Mouse (Mus musculus): ENCODE results near the gene Id2. TPM values are rescaled to one million over a fixed set of nuclear protein-coding genes. Genes with fewer than 3 reads are reported as not detected.

Gene Id2
- total and polyA plus RNA-seq, 3 experiments = 9.3 to 26.7 (median 11.9) TPM

DNA sequence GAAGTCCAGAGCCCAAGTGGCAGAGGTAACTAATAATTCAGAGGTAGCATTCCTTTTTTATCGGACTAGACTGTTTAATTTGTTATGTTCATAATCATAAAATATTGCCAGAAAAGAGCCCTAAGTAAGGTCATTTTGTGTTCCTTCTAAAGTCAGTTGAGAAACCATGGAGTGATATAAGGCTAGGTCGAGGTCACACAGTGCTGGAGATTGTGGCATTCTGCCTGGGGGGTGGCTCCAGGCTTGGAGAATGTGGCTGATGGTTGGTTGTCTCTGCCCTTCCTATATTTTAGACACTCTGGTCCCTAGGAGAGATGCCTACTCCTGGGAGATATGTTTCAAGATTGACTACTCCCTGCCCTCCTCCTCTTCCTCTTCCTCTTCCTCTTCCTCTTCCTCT, 16.4 kb upstream of the Id2 start:
- no peaks in the 10 kb centered on the region for H3K79me2 ChIP-seq (replicated peaks; ENCODE audit: control insufficient read depth, insufficient read depth, low read length)
- WGBS = 77% methylated on average over 2 of the region's 2 CpGs
- H3K36me3 ChIP-seq (ENCODE audit: control insufficient read depth, insufficient read depth, low read length) = no peaks in the 10 kb centered on the region
- H3K9ac ChIP-seq (ENCODE audit: low read depth, low read length) = no peak overlapping the region
- no peak for DNase-seq
- peaks cover 7% of the 10 kb centered on the region for H3K4me1 ChIP-seq (ENCODE audit: control insufficient read depth, insufficient read depth, low read length)
- no peaks in the 10 kb centered on the region for H3K27me3 ChIP-seq (ENCODE audit: control insufficient read depth, insufficient read depth, low read length)
- no peak overlapping the region for H3K27ac ChIP-seq
- no peak overlapping the region for H3K4me3 ChIP-seq
- TF ChIP-seq EP300 (IDR thresholded peaks at IDR 0.05; ENCODE audit: insufficient read depth, low read depth, low read length) = no peak
- TF ChIP-seq CTCF (IDR thresholded peaks at IDR 0.05) = no peak
- no peak for TF ChIP-seq POLR2A (IDR thresholded peaks at IDR 0.05; ENCODE audit: insufficient read depth, low read depth, low read length)
- intact Hi-C loops (cut with DNase I) = no loop called here

DNA sequence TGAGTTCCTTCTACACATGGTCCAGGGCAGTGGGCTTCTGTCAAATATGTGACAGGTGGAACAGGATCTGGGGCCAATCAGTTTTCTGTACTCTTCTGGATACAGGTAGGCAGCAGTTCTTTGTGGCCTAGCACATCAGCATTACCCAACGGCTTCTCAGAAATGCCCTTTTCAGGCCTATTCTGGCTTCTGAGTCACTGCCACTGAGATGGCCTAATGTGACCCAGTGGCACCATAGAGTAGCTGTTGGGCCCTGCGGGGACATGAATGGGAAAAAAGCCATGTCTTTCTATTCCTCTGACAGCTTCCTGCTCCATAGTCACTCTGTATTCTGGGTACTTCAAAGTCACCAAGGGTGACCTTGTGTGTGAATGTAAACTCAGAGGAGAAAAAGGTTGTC, 15.9 kb upstream of the Id2 start:
- intact Hi-C loops (cut with DNase I) = no loop called here
- Histone ChIP-seq H3K9ac (ENCODE audit: low read depth, low read length) (no peak overlapping the region), H3K27me3 (ENCODE audit: control insufficient read depth, insufficient read depth, low read length) (no peaks in the 10 kb centered on the region), H3K4me1 (ENCODE audit: control insufficient read depth, insufficient read depth, low read length) (peaks cover 3% of the 10 kb centered on the region), H3K79me2 (replicated peaks; ENCODE audit: control insufficient read depth, insufficient read depth, low read length) (no peaks in the 10 kb centered on the region), H3K4me3 (no peak overlapping the region), H3K36me3 (ENCODE audit: control insufficient read depth, insufficient read depth, low read length) (no peaks in the 10 kb centered on the region), H3K27ac (no peak overlapping the region)
- DNase-seq = no peak
- TF ChIP-seq POLR2A (IDR thresholded peaks at IDR 0.05; ENCODE audit: insufficient read depth, low read depth, low read length) = no peak
- no peak for TF ChIP-seq CTCF (IDR thresholded peaks at IDR 0.05)
- TF ChIP-seq EP300 (IDR thresholded peaks at IDR 0.05; ENCODE audit: insufficient read depth, low read depth, low read length) = no peak
- 91% methylated on average over 2 of the region's 2 CpGs for WGBS

DNA sequence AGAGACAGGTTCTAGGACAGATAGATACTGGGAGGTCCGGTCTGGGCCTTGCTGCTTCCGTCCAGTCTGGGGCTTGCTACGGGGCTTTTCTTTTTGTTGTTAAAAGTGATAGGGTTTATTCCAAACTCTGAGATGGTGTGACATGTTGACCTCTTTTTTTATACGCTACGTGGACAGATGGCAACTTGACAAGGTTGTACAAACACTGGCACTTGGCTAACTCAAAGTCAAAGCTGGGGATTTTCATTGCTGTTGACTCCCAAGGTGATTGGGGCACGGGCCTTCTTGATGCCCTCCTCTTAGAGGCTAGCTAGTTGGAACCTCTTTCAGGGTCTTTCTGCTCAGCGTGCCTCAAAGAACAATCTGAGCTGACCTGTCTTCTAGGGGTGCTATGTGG, 13.7 kb upstream of the Id2 start:
- no peaks in the 10 kb centered on the region for H3K36me3 ChIP-seq (ENCODE audit: control insufficient read depth, insufficient read depth, low read length)
- H3K27ac ChIP-seq = peak overlapping the region; percentile 55; the same call in 1 of the 2 replicates
- no peak overlapping the region for H3K9ac ChIP-seq (ENCODE audit: low read depth, low read length)
- peaks cover 3% of the 10 kb centered on the region for H3K4me1 ChIP-seq (ENCODE audit: control insufficient read depth, insufficient read depth, low read length)
- 58% methylated on average over 7 of the region's 7 CpGs for WGBS
- no peak for DNase-seq
- H3K27me3 ChIP-seq (ENCODE audit: control insufficient read depth, insufficient read depth, low read length) = no peaks in the 10 kb centered on the region
- H3K4me3 ChIP-seq = no peak overlapping the region
- intact Hi-C loops (cut with DNase I) = no loop called here
- no peaks in the 10 kb centered on the region for H3K79me2 ChIP-seq (replicated peaks; ENCODE audit: control insufficient read depth, insufficient read depth, low read length)
- TF ChIP-seq POLR2A (IDR thresholded peaks at IDR 0.05; ENCODE audit: insufficient read depth, low read depth, low read length) (no peak), EP300 (IDR thresholded peaks at IDR 0.05; ENCODE audit: insufficient read depth, low read depth, low read length) (no peak), CTCF (IDR thresholded peaks at IDR 0.05) (no peak)

DNA sequence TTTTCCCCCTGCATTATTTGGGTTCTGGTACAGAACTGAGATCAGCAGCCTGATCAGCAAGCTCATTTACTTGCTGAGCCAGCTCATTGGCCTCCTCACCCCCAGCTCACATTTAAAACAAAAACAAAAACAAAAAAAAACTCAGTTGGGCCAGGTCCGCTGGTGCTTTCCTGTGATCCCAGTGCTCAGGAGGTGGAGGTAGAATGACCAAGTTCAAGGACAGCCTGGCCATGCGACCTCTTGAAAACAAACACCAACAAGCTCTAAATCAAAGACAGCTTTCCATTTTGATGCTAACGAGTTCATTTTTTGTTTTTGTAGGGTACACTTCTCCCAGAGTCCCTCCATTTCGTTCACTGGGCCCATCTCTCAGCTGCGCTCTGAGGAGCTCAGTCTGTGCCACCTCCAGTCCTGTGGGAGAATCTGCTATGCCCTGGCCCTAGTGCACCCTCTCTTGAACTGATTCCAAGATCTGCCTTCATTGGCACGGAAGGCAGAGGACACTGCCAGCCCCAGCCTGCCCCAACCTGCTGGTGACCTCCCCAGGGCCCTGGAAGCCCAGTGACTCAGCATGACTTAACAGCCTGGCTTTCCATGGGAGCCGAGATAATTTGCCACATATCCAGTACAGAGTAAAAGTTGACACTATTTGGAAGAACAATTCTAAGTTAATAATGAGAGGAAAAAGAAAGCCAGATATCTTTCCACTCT, 13.2 kb upstream of the Id2 start:
- H3K36me3 ChIP-seq (ENCODE audit: control insufficient read depth, insufficient read depth, low read length) = no peaks in the 10 kb centered on the region
- 61% methylated on average over 7 of the region's 7 CpGs for WGBS
- H3K79me2 ChIP-seq (replicated peaks; ENCODE audit: control insufficient read depth, insufficient read depth, low read length) = no peaks in the 10 kb centered on the region
- no peak overlapping the region for H3K4me3 ChIP-seq
- TF ChIP-seq EP300 (IDR thresholded peaks at IDR 0.05; ENCODE audit: insufficient read depth, low read depth, low read length) (0 out of 2 replicates have a peak, but pooled peaks have one; percentile 48), POLR2A (IDR thresholded peaks at IDR 0.05; ENCODE audit: insufficient read depth, low read depth, low read length) (no peak)
- no peak overlapping the region for H3K9ac ChIP-seq (ENCODE audit: low read depth, low read length)
- H3K27me3 ChIP-seq (ENCODE audit: control insufficient read depth, insufficient read depth, low read length) = no peaks in the 10 kb centered on the region
- peak; percentile 46 to 61 for DNase-seq
- intact Hi-C loops (cut with DNase I) = no loop called here
- peaks cover 3% of the 10 kb centered on the region for H3K4me1 ChIP-seq (ENCODE audit: control insufficient read depth, insufficient read depth, low read length)
- H3K27ac ChIP-seq = peak overlapping the region; percentile 55; the same call in 1 of the 2 replicates

DNA sequence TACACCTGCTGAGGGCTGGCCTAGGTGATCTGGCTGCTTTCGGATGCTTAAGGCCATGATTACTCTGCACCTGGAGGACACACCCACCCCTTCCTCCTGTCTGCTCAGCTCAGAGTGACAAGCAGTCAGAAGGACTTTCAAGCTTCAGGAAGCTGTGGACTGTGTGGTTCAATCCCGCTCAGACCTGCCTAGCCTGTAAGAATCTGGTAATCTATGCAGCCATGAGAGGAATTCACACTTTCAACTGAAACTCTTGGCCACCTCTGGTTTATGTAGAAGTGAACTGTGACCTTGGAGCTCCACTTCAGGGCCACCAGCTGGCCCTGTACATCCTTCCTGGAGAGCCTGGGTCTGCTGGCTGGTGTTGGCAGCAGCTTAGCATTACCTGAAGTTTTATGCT, 11.9 kb upstream of the Id2 start:
- H3K27ac ChIP-seq = no peak overlapping the region
- WGBS = 80% methylated on average over 2 of the region's 2 CpGs
- no peak for TF ChIP-seq POLR2A (IDR thresholded peaks at IDR 0.05; ENCODE audit: insufficient read depth, low read depth, low read length)
- no peak for TF ChIP-seq CTCF (IDR thresholded peaks at IDR 0.05)
- no peak for TF ChIP-seq EP300 (IDR thresholded peaks at IDR 0.05; ENCODE audit: insufficient read depth, low read depth, low read length)
- H3K9ac ChIP-seq (ENCODE audit: low read depth, low read length) = no peak overlapping the region
- H3K36me3 ChIP-seq (ENCODE audit: control insufficient read depth, insufficient read depth, low read length) = no peaks in the 10 kb centered on the region
- intact Hi-C loops (cut with DNase I) = no loop called here
- H3K4me3 ChIP-seq = no peak overlapping the region
- H3K79me2 ChIP-seq (replicated peaks; ENCODE audit: control insufficient read depth, insufficient read depth, low read length) = no peaks in the 10 kb centered on the region
- DNase-seq = no peak
- H3K27me3 ChIP-seq (ENCODE audit: control insufficient read depth, insufficient read depth, low read length) = no peaks in the 10 kb centered on the region
- H3K4me1 ChIP-seq (ENCODE audit: control insufficient read depth, insufficient read depth, low read length) = peaks cover 3% of the 10 kb centered on the region

DNA sequence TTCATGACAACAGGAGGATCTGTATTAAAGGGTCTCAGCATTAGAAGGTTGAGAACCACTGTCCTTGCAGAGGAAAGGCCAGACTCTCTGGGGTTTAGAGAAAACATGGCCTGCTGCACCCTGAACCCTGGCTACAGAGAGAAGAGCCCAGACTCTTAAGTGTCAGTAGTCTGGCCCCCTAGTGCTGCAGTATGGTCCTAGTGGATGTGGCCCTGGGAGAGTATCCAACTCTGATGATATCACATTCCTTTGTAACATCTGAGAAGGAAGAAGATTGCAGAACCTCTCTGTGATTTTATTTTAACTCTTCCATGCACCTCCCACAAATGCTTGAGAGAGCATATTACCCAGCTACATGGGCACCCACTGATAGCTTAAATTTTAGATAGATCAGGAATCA, 7.6 kb upstream of the Id2 start:
- no peak for DNase-seq
- intact Hi-C loops (cut with DNase I) = no loop called here
- TF ChIP-seq POLR2A (IDR thresholded peaks at IDR 0.05; ENCODE audit: insufficient read depth, low read depth, low read length) (no peak), CTCF (IDR thresholded peaks at IDR 0.05) (no peak), EP300 (IDR thresholded peaks at IDR 0.05; ENCODE audit: insufficient read depth, low read depth, low read length) (no peak)

More for the DNA sequence above, 7.6 kb upstream of the Id2 start:
- no peak overlapping the region for H3K9ac ChIP-seq (ENCODE audit: low read depth, low read length)
- no peaks in the 10 kb centered on the region for H3K4me1 ChIP-seq (ENCODE audit: control insufficient read depth, insufficient read depth, low read length)
- H3K79me2 ChIP-seq (replicated peaks; ENCODE audit: control insufficient read depth, insufficient read depth, low read length) = no peaks in the 10 kb centered on the region
- H3K27me3 ChIP-seq (ENCODE audit: control insufficient read depth, insufficient read depth, low read length) = no peaks in the 10 kb centered on the region
- no peak overlapping the region for H3K27ac ChIP-seq
- H3K4me3 ChIP-seq = no peak overlapping the region
- no peaks in the 10 kb centered on the region for H3K36me3 ChIP-seq (ENCODE audit: control insufficient read depth, insufficient read depth, low read length)

Data from heart, adult 2 months (tissue).